Mouse (Mus musculus): ENCODE data around the gene Klf4.
A peak's percentile ranks its signal among the peaks of the same experiment; 100 is the strongest.

The Klf4 gene

DNA sequence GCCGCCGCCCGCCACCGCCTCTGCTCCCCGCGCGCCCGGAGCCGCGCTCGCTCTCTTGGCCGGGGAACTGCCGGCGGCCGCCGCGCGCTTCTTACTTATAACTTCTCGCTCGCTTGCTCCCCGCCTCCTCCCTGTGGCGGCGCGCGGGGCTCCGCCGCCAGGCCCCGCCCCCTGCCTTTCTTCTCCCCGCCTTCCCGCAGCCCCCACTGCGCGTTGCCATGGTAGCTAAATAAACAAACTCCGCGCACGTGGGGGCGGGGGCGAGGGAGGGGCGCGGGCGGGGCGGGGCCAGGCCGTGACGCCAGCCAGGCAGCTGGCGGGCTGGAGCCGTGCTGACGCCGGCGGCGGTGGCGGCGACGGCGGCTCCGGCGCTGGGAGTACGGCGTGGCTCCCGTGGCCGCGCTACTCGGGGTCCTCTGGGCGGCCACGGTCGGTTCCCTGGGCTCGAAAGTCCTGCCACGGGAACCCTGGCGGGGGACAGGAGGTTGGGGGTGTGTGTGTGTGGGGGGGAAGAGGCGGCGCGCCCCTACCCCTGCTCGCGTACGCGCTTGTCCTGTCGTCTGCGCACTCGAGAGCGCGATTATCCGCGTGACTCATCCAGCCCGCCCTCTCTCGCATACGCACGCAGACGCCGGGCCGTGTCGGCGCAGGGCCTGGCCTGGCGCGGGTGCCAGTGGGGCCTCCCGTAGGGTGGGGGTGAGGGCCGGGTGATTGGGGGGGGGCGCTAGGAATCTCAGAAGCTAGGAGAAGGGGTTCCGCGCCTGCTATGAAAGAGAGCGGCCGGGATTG is at the start of gene Klf4:
Klf4 (minus strand) TSS at position 60 of the 789 bp plus-strand sequence.
- peak; percentile 94 for DNase-seq (ENCODE audit: low read depth)

DNA sequence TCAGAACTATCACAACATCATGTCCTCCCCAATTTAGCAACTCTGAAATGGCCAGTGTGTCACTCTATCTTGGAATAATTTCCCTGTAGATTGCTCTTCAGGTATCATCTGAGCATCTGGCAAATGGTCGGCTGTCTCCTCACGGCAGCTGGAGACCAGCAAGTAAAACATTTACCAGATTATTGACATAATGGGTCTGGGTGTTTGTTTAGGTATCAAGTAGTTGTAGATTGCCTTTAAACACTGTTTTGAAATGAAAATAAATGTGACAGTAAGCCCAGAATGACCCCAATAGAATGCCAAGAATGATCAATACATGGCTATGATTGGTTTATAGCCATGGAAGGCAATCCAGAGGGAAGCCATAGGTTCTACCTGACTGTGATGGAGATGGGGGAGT is 39.2 kb upstream of the Klf4 start:
- no peak for DNase-seq (ENCODE audit: low read depth)

DNA sequence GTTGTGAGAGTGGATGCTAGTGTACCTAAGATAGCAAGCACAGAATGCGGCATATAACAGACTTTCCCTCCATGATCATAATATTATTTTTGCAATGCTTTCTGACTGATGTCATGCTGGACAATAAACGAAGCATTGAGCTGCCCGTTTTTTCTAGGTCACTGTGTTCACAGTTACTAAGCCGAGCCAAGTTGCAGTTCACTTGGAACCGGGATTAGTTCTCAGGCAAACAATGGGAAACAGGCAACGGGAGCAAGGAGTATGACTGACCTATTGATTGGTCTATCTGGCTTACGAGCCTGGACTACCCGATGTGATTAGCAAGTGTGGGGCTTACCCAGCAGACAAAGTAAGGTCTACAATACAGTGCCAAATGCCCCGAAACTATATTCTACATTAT is 35.7 kb upstream of the Klf4 start:
- DNase-seq (ENCODE audit: low read depth): no peak

DNA sequence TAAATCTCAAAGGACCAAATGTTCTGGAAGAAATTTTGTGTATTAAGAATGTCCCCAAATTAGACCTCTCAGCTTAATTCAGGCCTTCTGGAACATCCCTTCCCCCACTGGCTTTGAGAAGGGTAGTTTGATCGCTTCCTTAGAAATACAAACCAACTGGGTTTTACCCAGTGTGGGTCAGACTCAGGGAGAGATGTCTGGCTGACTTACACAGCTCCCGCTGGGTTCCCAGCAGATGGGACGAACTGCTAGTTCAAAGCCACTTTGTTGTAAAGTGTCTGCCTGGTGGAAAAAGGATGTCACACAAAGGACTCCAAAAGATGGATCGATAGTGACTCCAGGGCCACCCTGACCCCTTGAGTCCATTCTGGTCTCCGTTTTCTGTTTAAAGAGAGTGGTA is 35.3 kb upstream of the Klf4 start:
- DNase-seq (ENCODE audit: low read depth): no peak

DNA sequence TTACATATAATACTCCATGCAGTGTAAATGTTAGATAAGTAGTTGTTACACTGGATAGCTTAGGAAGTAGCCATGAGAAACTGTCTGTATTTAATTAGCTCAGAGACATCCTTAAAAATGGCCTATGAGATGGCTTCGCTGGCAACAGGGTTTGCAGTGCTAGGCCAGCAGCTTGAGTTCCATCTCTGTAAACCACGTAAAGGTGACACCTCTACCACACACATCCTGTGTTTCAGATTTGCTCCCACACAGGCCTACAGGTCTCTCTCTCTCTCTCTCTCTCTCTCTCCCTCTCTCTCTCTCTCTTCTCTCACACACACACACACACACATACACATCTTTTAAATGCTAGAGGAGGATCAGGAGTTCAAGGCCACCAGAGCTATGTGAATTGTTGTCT is 32.1 kb upstream of the Klf4 start:
- DNase-seq (ENCODE audit: low read depth): no peak

DNA sequence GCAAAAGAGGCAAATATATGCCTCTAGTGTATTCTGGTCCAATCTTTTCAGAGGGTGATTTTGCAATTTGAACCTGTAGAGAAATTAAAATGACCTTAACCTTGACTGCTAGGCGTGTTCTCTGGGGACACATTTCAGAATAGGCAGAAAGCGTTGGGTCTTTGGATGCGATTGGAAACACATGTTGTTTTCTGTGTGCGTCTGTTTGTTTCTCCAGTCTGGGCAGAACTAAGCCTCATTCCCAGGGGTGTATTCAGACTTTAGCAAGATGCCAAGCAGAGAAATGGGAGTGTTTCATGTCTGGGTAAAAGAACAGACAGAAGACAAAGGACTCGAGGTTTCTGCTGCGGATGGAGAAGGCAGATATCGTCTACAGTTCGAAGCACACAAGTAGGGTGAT is 30.8 kb upstream of the Klf4 start:
- no peak for DNase-seq (ENCODE audit: low read depth)

DNA sequence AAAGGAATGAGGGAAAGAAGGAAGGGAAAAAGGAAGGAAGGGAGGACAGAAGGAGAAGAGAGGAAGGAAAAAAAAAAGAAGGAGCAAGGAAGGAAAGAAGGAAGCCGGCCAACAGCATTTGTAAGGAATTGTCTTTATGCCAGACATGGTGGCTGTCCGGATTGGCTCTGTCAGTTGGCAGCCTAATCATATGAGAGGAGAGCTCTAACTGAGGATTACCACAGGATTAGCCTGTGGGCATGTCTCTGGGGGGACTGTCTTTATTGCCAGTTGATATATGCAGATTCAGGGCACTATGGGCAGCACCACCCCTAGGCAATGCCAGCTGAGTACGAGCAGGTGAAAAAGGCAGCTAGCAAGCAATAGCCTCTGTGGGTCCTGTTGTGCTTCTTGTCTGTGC is 29.8 kb upstream of the Klf4 start:
- no peak for DNase-seq (ENCODE audit: low read depth)

DNA sequence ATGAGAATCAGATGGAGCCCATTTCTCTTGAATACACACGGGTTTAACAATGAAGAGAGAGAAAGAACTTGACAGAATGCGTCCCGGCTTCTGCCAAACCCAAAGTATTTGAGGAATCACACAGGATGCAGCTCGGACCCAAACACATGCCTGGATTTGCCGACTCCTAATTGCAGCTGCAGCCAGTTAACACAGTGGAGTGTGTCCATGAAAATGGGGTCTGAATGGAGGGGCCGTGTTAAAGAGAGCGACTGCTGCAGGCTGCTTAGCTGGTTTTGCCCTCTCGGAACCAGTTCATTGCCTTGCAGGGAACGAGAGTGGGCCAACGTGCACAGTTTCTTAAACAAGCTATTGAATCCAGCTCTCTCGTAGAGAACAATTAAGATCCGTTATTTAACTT is 14.6 kb upstream of the Klf4 start:
- no peak for DNase-seq (ENCODE audit: low read depth)

DNA sequence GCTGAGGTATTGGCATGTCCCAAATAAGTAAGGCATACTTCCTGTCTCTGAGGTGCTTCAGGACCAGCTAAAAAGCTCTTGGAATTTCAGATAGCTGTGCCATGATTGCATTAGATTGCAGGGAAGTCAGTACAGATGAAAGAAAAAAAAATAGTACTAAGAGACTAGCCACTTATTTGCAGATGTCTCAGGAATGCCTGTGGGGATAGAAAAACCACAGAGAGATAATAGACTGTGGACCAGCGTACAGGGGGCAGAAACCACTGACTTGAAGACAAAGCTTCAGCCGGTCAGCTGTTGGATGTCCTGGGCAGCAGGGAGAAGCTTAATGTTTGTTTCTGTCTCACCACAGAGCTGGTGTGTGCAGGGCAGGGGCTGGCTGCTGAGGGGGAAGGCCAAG is 10.5 kb upstream of the Klf4 start:
- DNase-seq (ENCODE audit: low read depth): no peak

DNA sequence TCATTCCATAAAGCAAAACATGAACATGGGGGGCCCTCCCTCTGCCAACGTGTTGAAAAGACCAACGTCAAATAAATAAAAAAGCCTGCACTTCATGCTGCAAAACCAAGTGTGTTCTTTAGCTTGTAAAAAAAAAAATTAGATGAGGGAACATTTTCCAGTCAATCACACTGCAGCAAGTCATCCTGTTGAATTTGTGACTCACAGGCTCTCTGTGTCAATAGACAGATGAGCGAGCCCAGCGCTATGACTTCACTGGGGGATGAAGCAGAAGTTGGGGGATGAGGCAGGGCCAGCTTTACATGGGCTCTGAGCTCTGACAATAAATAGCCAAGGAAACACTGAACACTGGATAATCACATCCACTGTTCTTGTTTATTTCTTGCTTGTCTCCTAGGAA is 9.4 kb upstream of the Klf4 start:
- DNase-seq (ENCODE audit: low read depth): no peak

DNA sequence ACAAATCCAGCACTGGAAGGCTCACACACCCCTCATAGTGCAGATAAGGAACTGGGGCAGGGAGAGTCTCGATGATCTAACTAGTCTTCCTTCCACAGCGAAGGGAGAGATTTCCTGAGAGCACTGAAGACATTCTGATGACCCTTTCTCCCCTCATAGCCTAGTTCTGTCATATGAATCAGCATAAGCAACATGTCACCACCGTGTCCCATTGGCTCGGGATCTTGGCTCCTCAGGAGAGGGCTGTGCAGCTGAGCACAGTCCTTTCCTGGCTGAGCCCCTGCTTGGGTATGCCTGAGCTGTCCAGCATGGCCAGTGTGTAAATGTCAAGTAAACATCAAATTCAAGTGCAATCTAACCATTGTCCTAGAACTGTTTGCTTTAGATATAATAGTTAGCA is 9.0 kb upstream of the Klf4 start:
- DNase-seq (ENCODE audit: low read depth): no peak

DNA sequence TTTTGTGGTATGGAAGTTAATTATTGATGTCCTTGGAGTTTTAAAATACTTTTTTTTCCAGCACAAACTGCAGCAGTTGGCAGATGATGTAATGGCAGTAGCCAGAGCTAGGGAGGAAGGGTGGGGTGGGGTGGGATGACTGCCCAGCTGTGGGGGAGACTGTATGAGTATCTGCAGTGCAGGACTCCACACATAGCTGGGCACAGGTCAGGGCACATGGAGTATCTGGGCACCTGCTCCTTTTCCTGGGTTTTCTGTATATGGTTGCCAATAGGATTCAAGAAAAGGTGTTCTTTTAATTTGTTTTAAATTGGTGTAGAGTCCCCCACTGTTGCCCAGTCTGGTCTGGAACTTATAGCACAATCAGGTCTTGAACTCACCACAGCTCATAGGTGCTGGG is 2.7 kb upstream of the Klf4 start:
- no peak for DNase-seq (ENCODE audit: low read depth)

DNA sequence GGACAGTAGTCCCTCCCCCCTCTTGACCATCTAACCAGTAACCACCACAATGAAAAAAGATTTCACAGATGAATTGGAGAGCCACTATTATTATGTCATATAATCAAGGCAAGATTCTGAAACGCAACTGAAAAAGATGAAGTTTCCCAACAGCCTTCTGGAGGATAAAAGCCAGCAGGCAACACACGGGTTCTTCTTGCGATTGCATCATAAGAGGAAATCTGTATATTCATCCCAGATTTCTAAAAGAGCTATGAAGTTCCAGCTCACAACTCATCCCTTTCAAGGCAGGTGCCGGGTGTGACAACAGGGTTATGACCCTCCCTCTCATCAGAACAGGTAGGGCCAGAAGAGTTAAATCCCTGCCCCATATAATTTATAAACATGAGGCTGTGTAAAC is 2.2 kb upstream of the Klf4 start:
- no peak for DNase-seq (ENCODE audit: low read depth)

DNA sequence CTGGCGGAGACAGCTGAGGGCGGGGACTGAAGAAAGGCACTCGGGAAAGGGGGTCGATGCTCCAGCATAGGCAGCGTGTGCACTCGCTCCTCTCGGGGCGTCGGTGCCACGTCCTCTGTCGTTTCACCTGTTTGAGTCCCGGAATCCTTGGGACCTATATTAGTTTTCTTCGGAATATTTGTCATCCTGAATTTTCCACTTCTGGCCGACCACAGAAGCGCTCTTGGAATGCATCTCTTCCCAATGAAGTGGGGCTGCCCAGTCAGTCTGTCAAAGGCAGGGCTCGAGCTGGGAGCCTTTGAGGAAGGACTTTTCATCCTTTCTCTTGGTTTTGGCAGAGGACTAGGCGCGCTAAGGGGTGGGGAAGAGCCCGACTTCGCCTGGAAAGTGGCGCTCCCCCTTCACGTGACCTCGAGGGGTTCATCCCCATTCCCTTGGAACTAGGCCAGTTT is 1.6 kb upstream of the Klf4 start:
- DNase-seq (ENCODE audit: low read depth): peak; percentile 15

DNA sequence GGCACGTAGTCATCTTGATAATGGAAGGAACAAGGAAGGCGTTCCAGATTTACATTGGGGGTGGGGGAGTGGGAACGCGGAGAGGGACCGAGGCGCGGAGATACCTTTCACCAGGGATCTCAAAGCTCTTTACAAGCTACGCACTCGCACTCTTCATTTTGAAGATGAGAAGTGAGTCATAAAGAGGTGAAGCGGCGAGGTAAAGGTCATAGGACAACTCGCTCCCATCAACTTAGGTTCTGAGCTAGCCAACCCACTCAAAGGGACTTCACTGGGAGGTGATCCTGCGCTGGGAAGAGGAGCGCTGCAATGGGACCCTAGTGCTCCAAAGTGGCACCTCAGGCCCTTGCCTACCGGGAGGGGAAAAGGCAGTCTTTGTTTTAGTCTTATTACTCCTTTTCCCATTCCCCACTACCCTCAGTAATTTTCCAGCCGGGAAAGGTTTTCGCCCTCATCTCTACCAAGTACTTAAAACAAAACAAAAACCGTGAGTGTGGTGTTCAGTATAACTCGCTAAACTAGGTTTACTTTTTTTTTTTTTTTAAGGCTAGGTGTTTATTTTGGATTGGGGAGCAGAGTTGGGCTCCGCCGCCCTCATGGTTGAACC is 1.0 kb upstream of the Klf4 start:
- DNase-seq (ENCODE audit: low read depth): no peak

DNA sequence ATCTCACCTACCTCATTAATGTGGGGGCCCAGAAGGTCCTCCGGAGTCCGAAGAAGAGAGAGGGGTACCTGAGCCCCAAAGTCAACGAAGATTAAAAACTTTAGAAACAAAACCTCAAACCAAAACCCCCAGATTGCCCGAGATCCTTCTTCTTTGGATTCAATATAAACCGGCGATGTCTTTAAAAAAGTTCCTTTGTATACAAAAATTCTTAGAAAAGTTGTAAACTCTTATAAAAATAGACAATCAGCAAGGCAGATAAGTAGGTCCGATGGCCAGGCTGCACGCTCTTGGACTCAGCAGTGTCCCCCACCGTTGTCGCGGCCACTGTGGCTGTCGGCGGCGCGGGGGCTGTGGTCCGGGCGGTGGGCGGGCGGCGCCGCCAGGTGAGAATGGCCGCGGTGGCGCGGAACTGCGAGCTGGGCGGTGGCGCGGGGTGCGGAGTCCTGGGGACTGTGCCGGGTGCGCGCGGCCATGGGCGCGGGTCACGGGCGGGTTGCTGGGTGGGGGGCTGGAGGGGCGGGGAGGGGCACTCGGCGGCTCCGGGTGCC is 335 bp downstream of the Klf4 start:
- DNase-seq (ENCODE audit: low read depth): peak; percentile 55

DNA sequence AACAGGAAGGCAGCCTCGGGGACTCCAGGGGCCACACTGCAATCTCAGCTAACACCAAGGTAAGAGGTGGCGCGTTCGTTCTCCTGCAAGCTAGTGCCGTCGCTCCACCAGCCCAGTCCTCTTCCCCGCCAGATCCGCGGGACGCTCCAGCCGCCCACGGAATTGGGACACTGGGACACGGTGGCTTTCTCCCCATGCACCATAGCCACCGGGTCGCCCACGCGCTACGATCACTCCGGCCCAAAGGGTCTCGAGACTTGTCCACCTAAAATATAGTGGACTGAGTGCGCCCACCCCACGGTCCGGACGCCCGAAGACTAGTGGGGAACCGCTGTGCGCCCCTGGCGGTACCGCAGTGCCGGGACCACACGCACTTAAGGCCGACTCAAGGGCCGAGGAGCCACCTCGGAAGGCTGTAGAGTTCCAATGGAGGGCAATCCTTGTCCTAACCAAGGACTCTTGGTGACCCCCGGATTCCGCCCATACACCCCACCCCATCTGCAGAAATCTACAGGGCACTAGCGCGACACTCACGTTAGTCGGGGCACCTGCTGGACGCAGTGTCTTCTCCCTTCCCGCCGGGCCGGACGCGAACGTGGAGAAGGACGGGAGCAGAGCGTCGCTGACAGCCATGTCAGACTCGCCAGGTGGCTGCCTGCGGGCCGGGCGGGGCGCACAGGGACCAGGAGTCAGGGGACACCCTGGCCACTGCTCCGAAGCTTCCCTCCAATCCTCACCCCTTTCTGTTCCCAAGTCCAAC is 990 bp downstream of the Klf4 start:
- peak; percentile 54 for DNase-seq (ENCODE audit: low read depth)

DNA sequence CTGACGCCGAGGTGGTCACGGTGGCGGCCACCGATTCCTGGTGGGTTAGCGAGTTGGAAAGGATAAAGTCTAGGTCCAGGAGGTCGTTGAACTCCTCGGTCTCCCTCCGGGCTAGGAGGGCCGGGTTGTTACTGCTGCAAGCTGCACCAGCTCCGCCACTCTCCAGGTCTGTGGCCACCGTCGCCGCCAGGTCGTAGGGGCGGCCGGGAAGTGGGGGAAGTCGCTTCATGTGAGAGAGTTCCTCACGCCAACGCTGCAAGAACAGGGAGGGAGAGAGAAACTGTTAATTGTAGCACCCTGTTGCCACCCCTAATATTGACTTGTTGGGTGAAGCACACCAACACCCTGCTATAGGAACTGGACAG is 1.6 kb downstream of the Klf4 start:
- peak; percentile 56 for DNase-seq (ENCODE audit: low read depth)

DNA sequence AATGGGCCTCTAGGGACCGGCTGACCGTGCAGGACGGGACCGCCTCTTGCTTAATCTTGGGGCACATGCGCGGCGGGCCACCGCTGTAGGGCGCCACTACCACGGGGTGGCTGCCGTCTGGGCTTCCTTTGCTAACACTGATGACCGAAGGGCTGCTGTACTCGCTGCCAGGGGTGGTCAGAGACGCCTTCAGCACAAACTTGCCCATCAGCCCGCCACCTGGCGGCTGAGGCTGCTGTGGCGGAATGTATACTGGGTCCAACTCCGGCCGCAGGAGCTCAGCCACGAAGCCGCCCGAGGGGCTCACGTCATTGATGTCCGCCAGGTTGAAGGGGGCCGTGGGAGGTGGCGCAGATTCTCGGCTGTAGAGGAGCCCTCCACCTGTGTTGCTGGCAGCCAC is 2.0 kb downstream of the Klf4 start:
- peak; percentile 49 for DNase-seq (ENCODE audit: low read depth)

DNA sequence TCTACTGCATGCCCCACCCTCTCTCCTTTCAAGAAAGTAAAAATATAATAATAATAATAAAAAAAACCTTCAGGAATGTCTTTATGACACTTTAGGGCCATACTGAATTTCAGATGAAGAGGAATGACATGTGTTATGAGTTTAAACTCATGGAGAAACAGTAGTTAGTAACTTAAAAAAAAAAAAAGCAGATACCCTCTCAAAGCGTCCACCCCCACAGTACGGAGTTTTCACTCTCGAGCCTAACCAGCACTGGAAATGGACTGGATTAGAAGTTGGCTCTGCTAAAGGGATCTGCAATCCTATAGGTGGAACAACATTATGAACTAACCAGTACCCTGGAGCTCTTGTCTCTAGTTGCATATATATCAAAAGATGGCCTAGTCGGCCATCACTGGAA is 3.9 kb downstream of the Klf4 start:
- DNase-seq (ENCODE audit: low read depth): no peak

DNA sequence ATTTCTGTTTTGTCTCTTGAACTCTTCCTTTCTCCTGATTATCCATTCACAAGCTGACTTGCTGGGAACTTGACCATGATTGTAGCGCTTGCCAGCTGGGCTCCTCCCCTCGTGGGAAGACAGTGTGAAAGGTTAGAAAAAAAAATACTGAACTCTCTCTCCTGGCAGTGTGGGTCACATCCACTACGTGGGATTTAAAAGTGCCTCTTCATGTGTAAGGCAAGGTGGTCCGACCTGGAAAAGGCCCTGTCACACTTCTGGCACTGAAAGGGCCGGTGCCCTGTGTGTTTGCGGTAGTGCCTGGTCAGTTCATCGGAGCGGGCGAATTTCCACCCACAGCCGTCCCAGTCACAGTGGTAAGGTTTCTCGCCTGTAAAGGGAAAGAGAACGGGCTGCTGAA is 4.3 kb downstream of the Klf4 start:
- no peak for DNase-seq (ENCODE audit: low read depth)

DNA sequence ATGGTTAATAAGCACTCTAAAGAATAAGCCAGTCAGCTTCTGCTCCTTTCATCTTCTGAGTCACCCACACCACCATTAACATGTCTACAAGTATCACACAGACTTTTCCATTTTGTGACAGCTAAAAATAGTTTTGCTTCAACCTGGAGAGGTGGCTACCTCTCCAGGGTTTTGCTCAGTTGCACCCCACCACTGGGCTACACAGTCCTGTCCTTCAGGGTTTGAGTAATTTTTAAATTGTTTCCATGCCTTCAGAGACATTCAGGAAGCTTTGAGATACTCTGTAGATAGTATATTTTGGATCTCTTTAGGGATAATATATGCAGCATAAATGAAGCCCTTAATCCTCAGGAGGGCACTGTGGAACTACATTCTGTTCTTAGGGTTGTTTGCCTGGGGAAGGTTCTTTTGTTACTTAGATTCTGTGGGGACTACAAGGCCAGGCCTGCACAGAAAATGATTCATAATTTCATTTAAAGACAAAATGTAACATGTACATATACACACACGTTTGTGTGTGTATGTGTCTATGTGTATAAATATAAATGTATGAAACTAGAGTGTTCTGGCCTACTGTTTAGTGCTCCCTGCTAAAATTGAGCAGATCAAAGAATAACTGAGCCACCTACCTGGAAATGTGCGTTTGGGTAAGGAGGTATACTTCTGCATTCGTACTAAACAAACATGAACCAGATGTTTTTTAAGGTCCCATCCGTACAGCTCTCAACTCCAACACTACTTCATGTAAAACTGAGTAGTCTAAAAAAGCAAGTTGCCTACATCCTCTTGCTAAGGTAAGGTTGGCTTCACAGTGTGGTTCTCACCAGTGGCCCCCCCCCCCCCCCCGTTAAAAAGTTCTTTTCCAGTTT is 5.8 kb downstream of the Klf4 start:
- DNase-seq (ENCODE audit: low read depth): no peak
